Mouse (Mus musculus): ENCODE measurements at regions not wholly inside any gene's neighbourhood (a gene's known extent, or its start where the extent isn't known, plus 50 kb on each side); places are given as distances from the start of the nearest gene placed in this dataset.
"Not testable (repeated sequence)": the region's sequence is repeated elsewhere in the genome, so short reads cannot be mapped to it uniquely, and the experiment has no call there.

GRCm38 (mm10) chr4:131438883-131439282, 399.2 kb downstream of the Ptpru start:
- no peak overlapping the region for H3K9ac ChIP-seq (ENCODE audit: low read length)
- no peak for ATAC-seq (ENCODE audit: low FRiP score, low TSS enrichment)
- no peak overlapping the region for H3K4me3 ChIP-seq (ENCODE audit: low read depth, low read length)
- no peak for DNase-seq (ENCODE audit: low spot score)
- 7% methylated on average over 2 of the region's 2 CpGs for WGBS
- H3K27ac ChIP-seq (replicated peaks), result no peak overlapping the region
- H3K36me3 ChIP-seq (ENCODE audit: control insufficient read depth, insufficient read depth, low read length), result no peaks in the 10 kb centered on the region
- H3K4me2 ChIP-seq (replicated peaks; ENCODE audit: low read depth), result no peak overlapping the region
- TF ChIP-seq EP300 (optimal IDR thresholded peaks at IDR 0.05) (no peak), CTCF (IDR thresholded peaks at IDR 0.05; ENCODE audit: low read depth) (no peak)
- no peaks in the 10 kb centered on the region for H3K27me3 ChIP-seq (ENCODE audit: control insufficient read depth, insufficient read depth, low read length)
- H3K9me3 ChIP-seq (ENCODE audit: control insufficient read depth, low read length), result no peaks in the 10 kb centered on the region
- no peaks in the 10 kb centered on the region for H3K4me1 ChIP-seq (replicated peaks; ENCODE audit: control insufficient read depth, insufficient read depth)

- no peaks in the 10 kb centered on the region for H3K4me1 ChIP-seq (replicated peaks; ENCODE audit: control insufficient read depth, insufficient read depth)
- no peaks in the 10 kb centered on the region for H3K36me3 ChIP-seq (ENCODE audit: control insufficient read depth, insufficient read depth, low read length)
- no peak overlapping the region for H3K4me2 ChIP-seq (replicated peaks; ENCODE audit: low read depth)
- TF ChIP-seq CTCF (IDR thresholded peaks at IDR 0.05; ENCODE audit: low read depth) (no peak), EP300 (optimal IDR thresholded peaks at IDR 0.05) (no peak)
- H3K9me3 ChIP-seq (ENCODE audit: control insufficient read depth, low read length), result no peaks in the 10 kb centered on the region
- DNase-seq (ENCODE audit: low spot score) (no peak), ATAC-seq (ENCODE audit: low FRiP score, low TSS enrichment) (no peak)
- H3K27me3 ChIP-seq (ENCODE audit: control insufficient read depth, insufficient read depth, low read length), result no peaks in the 10 kb centered on the region
- H3K27ac ChIP-seq (replicated peaks), result no peak overlapping the region
- no peak overlapping the region for H3K4me3 ChIP-seq (ENCODE audit: low read depth, low read length)
- no peak overlapping the region for H3K9ac ChIP-seq (ENCODE audit: low read length)
- 90% methylated on average over 3 of the region's 3 CpGs for WGBS
These were observed 397.2 kb downstream of the Ptpru start for GRCm38 (mm10) chr4:131440845-131441244.

GRCm38 (mm10) chr4:131443518-131443917, 394.6 kb downstream of the Ptpru start:
- Histone ChIP-seq H3K9ac (ENCODE audit: low read length) (no peak overlapping the region), H3K27me3 (ENCODE audit: control insufficient read depth, insufficient read depth, low read length) (no peaks in the 10 kb centered on the region), H3K27ac (replicated peaks) (no peak overlapping the region), H3K4me1 (replicated peaks; ENCODE audit: control insufficient read depth, insufficient read depth) (no peaks in the 10 kb centered on the region), H3K4me3 (ENCODE audit: low read depth, low read length) (no peak overlapping the region), H3K4me2 (replicated peaks; ENCODE audit: low read depth) (no peak overlapping the region), H3K9me3 (ENCODE audit: control insufficient read depth, low read length) (no peaks in the 10 kb centered on the region), H3K36me3 (ENCODE audit: control insufficient read depth, insufficient read depth, low read length) (no peaks in the 10 kb centered on the region)
- DNase-seq (ENCODE audit: low spot score) (no peak), ATAC-seq (ENCODE audit: low FRiP score, low TSS enrichment) (no peak)
- 65% methylated on average over 2 of the region's 2 CpGs for WGBS
- TF ChIP-seq CTCF (IDR thresholded peaks at IDR 0.05; ENCODE audit: low read depth) (no peak), EP300 (optimal IDR thresholded peaks at IDR 0.05) (no peak)

- not testable (repeated sequence) for DNase-seq (ENCODE audit: low spot score); H3K27ac ChIP-seq (replicated peaks); H3K4me1 ChIP-seq (replicated peaks; ENCODE audit: control insufficient read depth, insufficient read depth); H3K4me3 ChIP-seq (ENCODE audit: low read depth, low read length); H3K9me3 ChIP-seq (ENCODE audit: control insufficient read depth, low read length); ATAC-seq (ENCODE audit: low FRiP score, low TSS enrichment); H3K9ac ChIP-seq (ENCODE audit: low read length); H3K4me2 ChIP-seq (replicated peaks; ENCODE audit: low read depth); H3K36me3 ChIP-seq (ENCODE audit: control insufficient read depth, insufficient read depth, low read length); H3K27me3 ChIP-seq (ENCODE audit: control insufficient read depth, insufficient read depth, low read length)
- WGBS, result 72% methylated on average over 1 of the region's 1 CpGs
These were observed 387.8 kb downstream of the Ptpru start for GRCm38 (mm10) chr4:131450296-131450695.

GRCm38 (mm10) chr4:131457551-131457950, 380.5 kb downstream of the Ptpru start:
- Histone ChIP-seq H3K27ac (replicated peaks) (no peak overlapping the region), H3K4me2 (replicated peaks; ENCODE audit: low read depth) (no peak overlapping the region), H3K4me3 (ENCODE audit: low read depth, low read length) (no peak overlapping the region), H3K4me1 (replicated peaks; ENCODE audit: control insufficient read depth, insufficient read depth) (no peaks in the 10 kb centered on the region), H3K36me3 (ENCODE audit: control insufficient read depth, insufficient read depth, low read length) (no peaks in the 10 kb centered on the region), H3K27me3 (ENCODE audit: control insufficient read depth, insufficient read depth, low read length) (no peaks in the 10 kb centered on the region), H3K9me3 (ENCODE audit: control insufficient read depth, low read length) (no peaks in the 10 kb centered on the region), H3K9ac (ENCODE audit: low read length) (no peak overlapping the region)
- no peak for ATAC-seq (ENCODE audit: low FRiP score, low TSS enrichment)
- no peak for DNase-seq (ENCODE audit: low spot score)
- TF ChIP-seq CTCF (IDR thresholded peaks at IDR 0.05; ENCODE audit: low read depth) (no peak), EP300 (optimal IDR thresholded peaks at IDR 0.05) (no peak)
- WGBS, result 11% methylated on average over 7 of the region's 7 CpGs

- WGBS, result 46% methylated on average over 5 of the region's 5 CpGs
- TF ChIP-seq EP300 (optimal IDR thresholded peaks at IDR 0.05) (no peak), CTCF (IDR thresholded peaks at IDR 0.05; ENCODE audit: low read depth) (no peak)
- Histone ChIP-seq H3K4me3 (ENCODE audit: low read depth, low read length) (no peak overlapping the region), H3K9ac (ENCODE audit: low read length) (no peak overlapping the region), H3K4me2 (replicated peaks; ENCODE audit: low read depth) (no peak overlapping the region), H3K27me3 (ENCODE audit: control insufficient read depth, insufficient read depth, low read length) (no peaks in the 10 kb centered on the region), H3K4me1 (replicated peaks; ENCODE audit: control insufficient read depth, insufficient read depth) (no peaks in the 10 kb centered on the region), H3K27ac (replicated peaks) (no peak overlapping the region), H3K9me3 (ENCODE audit: control insufficient read depth, low read length) (no peaks in the 10 kb centered on the region), H3K36me3 (ENCODE audit: control insufficient read depth, insufficient read depth, low read length) (no peaks in the 10 kb centered on the region)
- DNase-seq (ENCODE audit: low spot score) (no peak), ATAC-seq (ENCODE audit: low FRiP score, low TSS enrichment) (no peak)
These were observed 378.3 kb downstream of the Ptpru start for GRCm38 (mm10) chr4:131459746-131460145.
